Comparison of ENCODE assay signal across 8 mouse cellular contexts in genomic region chr11:78535376-78536079, GRCm38 (mm10). TPM values are rescaled to one million over a fixed set of nuclear protein-coding genes. Genes with fewer than 3 reads are reported as not detected.
DNase-seq lines count a peak whose midpoint lies in the region; ATAC-seq and TF ChIP-seq lines count a peak whose summit lies in the region.

No protein-coding gene starts in this region.

- peak overlapping the region; percentile 96 for H3K27ac ChIP-seq in embryonic facial prominence, embryonic 13.5 days
- H3K27ac ChIP-seq in limb, embryonic 10.5 days, result peak overlapping the region; percentile 91
- peak overlapping the region; percentile 92 for H3K27ac ChIP-seq in midbrain, embryonic 16.5 days (ENCODE audit: low read length)

- under 1% methylated on average over 23 of the region's 23 CpGs for WGBS in embryonic facial prominence, embryonic 13.5 days
- WGBS in limb, embryonic 10.5 days, result under 1% methylated on average over 23 of the region's 23 CpGs
- under 1% methylated on average over 23 of the region's 23 CpGs for WGBS in midbrain, embryonic 16.5 days

- peaks cover 39% of the 10 kb centered on the region for H3K36me3 ChIP-seq in E14TG2a.4 (ENCODE audit: insufficient read depth, low read length)
- peaks cover 29% of the 10 kb centered on the region for H3K36me3 ChIP-seq in embryonic facial prominence, embryonic 13.5 days
- peaks cover 45% of the 10 kb centered on the region for H3K36me3 ChIP-seq in limb, embryonic 10.5 days
- peaks cover 9% of the 10 kb centered on the region; the same call in 1 of the 2 replicates for H3K36me3 ChIP-seq in midbrain, embryonic 16.5 days (ENCODE audit: control insufficient read depth, insufficient read depth, low read length)

- H3K4me3 ChIP-seq in E14TG2a.4 (replicated peaks; ENCODE audit: low read length), result peak overlapping the region; percentile 97
- H3K4me3 ChIP-seq in embryonic facial prominence, embryonic 13.5 days, result peak overlapping the region; percentile 86
- H3K4me3 ChIP-seq in limb, embryonic 10.5 days, result peak overlapping the region; percentile 92
- H3K4me3 ChIP-seq in midbrain, embryonic 16.5 days (ENCODE audit: low read depth, low read length), result peak overlapping the region; percentile 67

- no peaks in the 10 kb centered on the region for H3K9me3 ChIP-seq in E14TG2a.4 (ENCODE audit: low read length)
- no peaks in the 10 kb centered on the region for H3K9me3 ChIP-seq in embryonic facial prominence, embryonic 13.5 days
- no peaks in the 10 kb centered on the region for H3K9me3 ChIP-seq in limb, embryonic 10.5 days (replicated peaks)
- no peaks in the 10 kb centered on the region for H3K9me3 ChIP-seq in midbrain, embryonic 16.5 days (replicated peaks; ENCODE audit: control insufficient read depth, low read length, poor library complexity, severe bottlenecking)

- H3K27me3 ChIP-seq in E14TG2a.4 (ENCODE audit: insufficient read depth, low read length), result no peaks in the 10 kb centered on the region
- H3K27me3 ChIP-seq in embryonic facial prominence, embryonic 13.5 days, result no peaks in the 10 kb centered on the region
- no peaks in the 10 kb centered on the region for H3K27me3 ChIP-seq in limb, embryonic 10.5 days (ENCODE audit: low read depth, poor library complexity, severe bottlenecking)
- no peaks in the 10 kb centered on the region for H3K27me3 ChIP-seq in midbrain, embryonic 16.5 days (ENCODE audit: control insufficient read depth, insufficient read depth, low read depth, low read length)

- peak; percentile 82 for DNase-seq in 416B (ENCODE audit: low read depth)
- peak; percentile 53 for DNase-seq in heart, postnatal 4 days
- DNase-seq in limb, embryonic 10.5 days (ENCODE audit: low spot score), result no peak
- no peak for DNase-seq in thymus, postnatal 4 days
- DNase-seq in left cerebral cortex, adult 11 months (ENCODE audit: low spot score), result no peak

- no peak; the same call in 1 of the 2 replicates for ATAC-seq in embryonic facial prominence, embryonic 13.5 days (ENCODE audit: insufficient number of reproducible peaks, insufficient read depth, low FRiP score, low TSS enrichment, low read depth)
- ATAC-seq in midbrain, embryonic 16.5 days, result peak; percentile 23

- peak overlapping the region; percentile 86 for H3K9ac ChIP-seq in embryonic facial prominence, embryonic 13.5 days
- H3K9ac ChIP-seq in midbrain, embryonic 16.5 days (ENCODE audit: low read depth, low read length), result peak overlapping the region; percentile 83

- H3K4me2 ChIP-seq in embryonic facial prominence, embryonic 13.5 days, result peak overlapping the region; percentile 86
- H3K4me2 ChIP-seq in midbrain, embryonic 16.5 days (ENCODE audit: low read length), result peak overlapping the region; percentile 69

- no peak for TF ChIP-seq CTCF in E14TG2a.4 (conservative IDR thresholded peaks at IDR 0.05; ENCODE audit: low read length)

- H3K4me1 ChIP-seq in E14TG2a.4 (replicated peaks; ENCODE audit: low read depth, low read length), result peaks cover 63% of the 10 kb centered on the region
- H3K4me1 ChIP-seq in embryonic facial prominence, embryonic 13.5 days, result peaks cover 27% of the 10 kb centered on the region
- peaks cover 24% of the 10 kb centered on the region for H3K4me1 ChIP-seq in limb, embryonic 10.5 days
- peaks cover 29% of the 10 kb centered on the region for H3K4me1 ChIP-seq in midbrain, embryonic 16.5 days (ENCODE audit: control insufficient read depth, insufficient read depth, low read length)

RNA-seq across cellular contexts. Expression of gene Tnfaip1, which starts 0.6 kb away (rescaled TPM):
- polyA plus RNA-seq in embryonic facial prominence, embryonic 13.5 days (2015; fragmentation: Nextera tagmentation; extraction: Ambion mirVana), result 73.0 and 78.1 TPM in 2 replicates
- 10 to 100 TPM; 69.6 to 71.6 TPM for total RNA-seq in heart, postnatal 4 days (2021)
- 92.4 and 94.1 TPM in 2 replicates for polyA plus RNA-seq in limb, embryonic 10.5 days (2016; fragmentation: Nextera tagmentation; extraction: Ambion mirVana)
- 67.7 and 68.8 TPM in 2 replicates for polyA plus RNA-seq in midbrain, embryonic 16.5 days (2015; fragmentation: Nextera tagmentation; extraction: Ambion mirVana)

RNA-seq across cellular contexts. Expression of gene Ift20, which starts 0.6 kb away (rescaled TPM):
- 176 and 183 TPM in 2 replicates for polyA plus RNA-seq in embryonic facial prominence, embryonic 13.5 days (2015; fragmentation: Nextera tagmentation; extraction: Ambion mirVana)
- 10 to 100 TPM; 56.3 to 58.9 TPM for total RNA-seq in heart, postnatal 4 days (2021)
- polyA plus RNA-seq in limb, embryonic 10.5 days (2016; fragmentation: Nextera tagmentation; extraction: Ambion mirVana), result 85.7 and 97.9 TPM in 2 replicates
- polyA plus RNA-seq in midbrain, embryonic 16.5 days (2015; fragmentation: Nextera tagmentation; extraction: Ambion mirVana), result 130 and 137 TPM in 2 replicates

RNA-seq across cellular contexts. Expression of gene Tmem97, which starts 15.0 kb away (rescaled TPM):
- 61.0 and 66.7 TPM in 2 replicates for polyA plus RNA-seq in embryonic facial prominence, embryonic 13.5 days (2015; fragmentation: Nextera tagmentation; extraction: Ambion mirVana)
- total RNA-seq in heart, postnatal 4 days (2021), result 10 to 100 TPM; 31.4 to 32.3 TPM
- polyA plus RNA-seq in limb, embryonic 10.5 days (2016; fragmentation: Nextera tagmentation; extraction: Ambion mirVana), result 87.7 and 104 TPM in 2 replicates
- polyA plus RNA-seq in midbrain, embryonic 16.5 days (2015; fragmentation: Nextera tagmentation; extraction: Ambion mirVana), result 33.8 and 41.7 TPM in 2 replicates

RNA-seq across cellular contexts. Expression of gene Poldip2, which starts 23.5 kb away (rescaled TPM):
- polyA plus RNA-seq in embryonic facial prominence, embryonic 13.5 days (2015; fragmentation: Nextera tagmentation; extraction: Ambion mirVana), result 168 and 182 TPM in 2 replicates
- total RNA-seq in heart, postnatal 4 days (2021), result 100 to 1,000 TPM; 148 to 152 TPM
- polyA plus RNA-seq in limb, embryonic 10.5 days (2016; fragmentation: Nextera tagmentation; extraction: Ambion mirVana), result 179 TPM in 2 replicates
- polyA plus RNA-seq in midbrain, embryonic 16.5 days (2015; fragmentation: Nextera tagmentation; extraction: Ambion mirVana), result 176 and 184 TPM in 2 replicates

RNA-seq across cellular contexts. Expression of gene Tmem199, which starts 23.6 kb away (rescaled TPM):
- 46.6 and 50.9 TPM in 2 replicates for polyA plus RNA-seq in embryonic facial prominence, embryonic 13.5 days (2015; fragmentation: Nextera tagmentation; extraction: Ambion mirVana)
- total RNA-seq in heart, postnatal 4 days (2021), result 10 to 100 TPM; 18.3 to 19.6 TPM
- polyA plus RNA-seq in limb, embryonic 10.5 days (2016; fragmentation: Nextera tagmentation; extraction: Ambion mirVana), result 73.7 and 85.5 TPM in 2 replicates
- 95.5 and 96.6 TPM in 2 replicates for polyA plus RNA-seq in midbrain, embryonic 16.5 days (2015; fragmentation: Nextera tagmentation; extraction: Ambion mirVana)

Comparison
In these comparisons a context has a peak if more than half of its experiments do, and no peak if none do; other contexts are left out.
1. DNase-seq: peak in 416B (single experiment) and heart, postnatal 4 days (single experiment); none in limb, embryonic 10.5 days (single experiment), thymus, postnatal 4 days (single experiment) and left cerebral cortex, adult 11 months (single experiment).
2. Peak in every context shown above with its lines, with median percentiles within 50 percentile points of each other: H3K4me3 ChIP-seq and H3K27ac ChIP-seq.